Mouse (Mus musculus) limb, embryonic 11.5 days (tissue): ENCODE results near the gene Cdc6. TPM values are rescaled to one million over a fixed set of nuclear protein-coding genes. Genes with fewer than 3 reads are reported as not detected.
"Not testable (repeated sequence)": the region's sequence is repeated elsewhere in the genome, so short reads cannot be mapped to it uniquely, and the experiment has no call there.

Source experiments
- ATAC-seq: fragments of 200-750 bp; cut with Nextera tagmentation; 2 replicates; pipeline ENCODE4 v1.8.0; 2017; ENCODE audit warnings: low read depth; ENCODE audit not compliant: insufficient number of reproducible peaks, low FRiP score, low TSS enrichment
- DNase-seq: peaks from one replicate; pipeline ENCODE4 v3.0.0-alpha.2; 2015; ENCODE audit warnings: low spot score
- H3K27ac ChIP-seq: fragments of 300-500 bp; sonication (generic); replicated peaks from 2 replicates; pipeline ENCODE4 v1.5.1; 2014; ENCODE audit warnings: low read depth, mild to moderate bottlenecking, low read length
- H3K27me3 ChIP-seq: fragments of 300-500 bp; sonication (generic); 2 replicates; pipeline ENCODE4 v1.6.1; 2014; ENCODE audit warnings: mild to moderate bottlenecking, low read length, mixed read lengths; ENCODE audit not compliant: control insufficient read depth, insufficient read depth
- H3K36me3 ChIP-seq: fragments of 300-500 bp; sonication (generic); 2 replicates; pipeline ENCODE4 v1.6.1; 2014; ENCODE audit warnings: mild to moderate bottlenecking, low read length, moderate library complexity, mixed read lengths; ENCODE audit not compliant: control insufficient read depth, insufficient read depth
- H3K4me1 ChIP-seq: fragments of 300-500 bp; sonication (generic); 2 replicates; pipeline ENCODE4 v1.6.1; 2014; ENCODE audit warnings: low read length, mixed read lengths; ENCODE audit not compliant: control insufficient read depth, insufficient read depth
- H3K4me2 ChIP-seq: fragments of 300-500 bp; sonication (generic); 2 replicates; pipeline ENCODE4 v1.6.1; 2014; ENCODE audit warnings: low read depth, mild to moderate bottlenecking, moderate library complexity; ENCODE audit not compliant: severe bottlenecking
- H3K4me3 ChIP-seq: fragments of 300-500 bp; sonication (generic); 2 replicates; pipeline ENCODE4 v1.5.1; 2014; ENCODE audit warnings: low read depth, low read length
- H3K9ac ChIP-seq: fragments of 300-500 bp; sonication (generic); 2 replicates; pipeline ENCODE4 v1.6.1; 2014; ENCODE audit warnings: mild to moderate bottlenecking, low read length
- H3K9me3 ChIP-seq: fragments of 300-500 bp; sonication (generic); 2 replicates; pipeline ENCODE4 v1.6.1; 2016; ENCODE audit warnings: low read length; ENCODE audit not compliant: control insufficient read depth
- WGBS: fragments of 180-500 bp; shearing (Covaris S2); extraction: QIAGEN DNeasy Blood & Tissue Kit; methylation state at CpG from one replicate; pipeline ENCODE4 v1.1.7; 2014; 5-methylcytosine and 5-hydroxymethylcytosine counted together
- polyA plus RNA-seq: library from polyadenylated mRNA; unstranded; fragments of >200 nt; fragmentation: Nextera tagmentation; extraction: Ambion mirVana; gene quantifications from 2 replicates; pipeline ENCODE4 v1.2.1, GENCODE M21; 2014

The Cdc6 gene
- polyA plus RNA-seq, 1 experiment from 2014 or later: 58.7 TPM

DNA sequence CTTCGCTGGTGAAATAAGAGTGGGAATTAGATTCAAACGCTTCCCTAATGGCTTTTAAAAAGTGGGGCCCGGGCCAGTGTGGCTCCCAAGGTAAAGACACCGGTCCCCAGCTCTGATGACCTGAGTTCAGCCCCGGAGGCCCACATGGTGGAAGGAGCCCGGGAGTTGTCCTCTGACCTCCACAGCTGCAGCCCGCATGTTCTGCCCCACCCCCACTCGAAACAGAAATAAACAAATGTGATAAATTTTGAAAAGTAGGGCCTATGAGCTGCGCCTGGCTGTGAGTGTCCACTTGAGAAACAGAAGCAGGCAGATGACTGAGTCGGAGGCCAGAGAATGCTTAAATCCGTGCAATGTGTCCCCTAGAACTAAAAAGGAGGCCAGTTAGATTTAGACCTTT is 6.6 kb downstream of the Cdc6 start:
- Histone ChIP-seq H3K4me2 (no peak overlapping the region), H3K9ac (no peak overlapping the region), H3K4me1 (no peaks in the 10 kb centered on the region), H3K4me3 (no peak overlapping the region), H3K27ac (0 out of 2 replicates have a peak overlapping the region, but pooled peaks have one; percentile 14), H3K9me3 (no peaks in the 10 kb centered on the region), H3K27me3 (no peaks in the 10 kb centered on the region), H3K36me3 (peaks cover 36% of the 10 kb centered on the region)
- WGBS: 70% methylated on average over 11 of the region's 11 CpGs
- ATAC-seq (no peak), DNase-seq (no peak)

DNA sequence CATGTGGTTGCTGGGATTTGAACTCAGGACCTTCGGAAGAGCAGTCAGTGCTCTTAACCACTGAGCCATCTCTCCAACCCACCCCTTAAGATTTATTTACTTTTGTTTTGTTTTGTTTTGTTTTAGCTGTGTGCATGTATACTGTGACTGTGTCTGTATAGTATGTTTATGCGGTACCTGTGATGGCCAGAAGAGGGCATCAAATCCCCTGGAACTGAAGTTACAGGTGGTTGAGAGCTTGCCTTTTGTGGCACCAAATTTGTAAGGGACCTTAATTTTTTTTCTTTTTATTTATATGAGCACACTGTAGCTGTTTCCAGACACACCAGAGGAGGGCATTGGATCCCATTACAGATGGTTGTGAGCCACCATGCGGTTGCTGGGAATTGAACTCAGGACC is 8.8 kb downstream of the Cdc6 start:
- 96% methylated on average over 3 of the region's 3 CpGs for WGBS
- not testable (repeated sequence) for H3K4me3 ChIP-seq

GRCm38 (mm10) chr11:98917428-98918005 is 9.9 kb downstream of the Cdc6 start:
- H3K36me3 ChIP-seq: peaks cover 31% of the 10 kb centered on the region
- H3K4me3 ChIP-seq: no peak overlapping the region
- H3K4me1 ChIP-seq: peaks cover 5% of the 10 kb centered on the region
- H3K27ac ChIP-seq: peak overlapping the region; percentile 56
- H3K27me3 ChIP-seq: no peaks in the 10 kb centered on the region
- H3K9ac ChIP-seq: no peak overlapping the region
- no peaks in the 10 kb centered on the region for H3K9me3 ChIP-seq
- no peak for ATAC-seq
- no peak for DNase-seq
- WGBS: 67% methylated on average over 13 of the region's 13 CpGs
- H3K4me2 ChIP-seq: no peak overlapping the region

More for the DNA sequence above, 8.8 kb downstream of the Cdc6 start:
- not testable (repeated sequence) for DNase-seq, H3K27me3 ChIP-seq, ATAC-seq, H3K27ac ChIP-seq, H3K9ac ChIP-seq, H3K4me1 ChIP-seq, H3K9me3 ChIP-seq, H3K4me2 ChIP-seq
- H3K36me3 ChIP-seq: peaks cover 35% of the 10 kb centered on the region

- H3K4me1 ChIP-seq: peaks cover 9% of the 10 kb centered on the region
- H3K27ac ChIP-seq: peak overlapping the region; percentile 56
- ATAC-seq (no peak), DNase-seq (no peak)
- H3K4me3 ChIP-seq: no peak overlapping the region
- no peak overlapping the region for H3K9ac ChIP-seq
- no peaks in the 10 kb centered on the region for H3K27me3 ChIP-seq
- WGBS: 75% methylated on average over 9 of the region's 9 CpGs
- H3K9me3 ChIP-seq: no peaks in the 10 kb centered on the region
- H3K36me3 ChIP-seq: peaks cover 28% of the 10 kb centered on the region
- H3K4me2 ChIP-seq: no peak overlapping the region
Measured at GRCm38 (mm10) chr11:98918231-98918630, 10.6 kb downstream of the Cdc6 start.

- Histone ChIP-seq H3K9me3 (no peaks in the 10 kb centered on the region), H3K4me1 (peaks cover 17% of the 10 kb centered on the region), H3K4me3 (no peak overlapping the region), H3K9ac (no peak overlapping the region), H3K36me3 (peaks cover 23% of the 10 kb centered on the region), H3K27ac (no peak overlapping the region), H3K4me2 (no peak overlapping the region), H3K27me3 (no peaks in the 10 kb centered on the region)
- ATAC-seq: no peak
- no peak for DNase-seq
- 90% methylated on average over 11 of the region's 11 CpGs for WGBS
Measured at GRCm38 (mm10) chr11:98919009-98919408, 11.4 kb downstream of the Cdc6 start.

GRCm38 (mm10) chr11:98921813-98922212 is 14.2 kb downstream of the Cdc6 start:
- peaks cover 40% of the 10 kb centered on the region for H3K4me1 ChIP-seq
- not testable (repeated sequence) for H3K4me2 ChIP-seq, H3K9me3 ChIP-seq, H3K9ac ChIP-seq, H3K27me3 ChIP-seq, H3K4me3 ChIP-seq, H3K36me3 ChIP-seq, ATAC-seq, H3K27ac ChIP-seq
- 43% methylated on average over 15 of the region's 15 CpGs for WGBS
- DNase-seq: peak; percentile 84

DNA sequence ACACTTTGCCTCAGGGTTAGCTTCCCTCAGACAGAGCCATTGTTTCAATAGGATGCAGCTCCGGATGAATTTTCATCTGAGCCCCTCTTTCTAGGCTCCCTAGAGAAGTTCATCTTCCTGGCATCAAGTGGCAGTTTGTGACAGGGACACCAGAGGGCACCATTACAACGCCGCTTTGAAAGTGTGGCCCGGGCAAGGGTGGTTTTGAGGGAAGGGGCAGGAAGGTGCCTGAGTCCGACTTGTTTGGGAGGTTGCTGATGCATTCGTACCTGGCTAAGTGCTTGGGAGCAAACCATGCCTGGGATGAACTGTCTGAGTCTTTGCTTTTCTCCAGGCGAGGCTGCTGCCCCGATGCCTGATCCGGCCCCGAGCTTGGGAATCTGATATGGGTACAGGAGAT is 14.7 kb downstream of the Cdc6 start:
- H3K9ac ChIP-seq, ATAC-seq, H3K9me3 ChIP-seq, H3K27me3 ChIP-seq, H3K36me3 ChIP-seq, H3K4me3 ChIP-seq: not testable (repeated sequence)
- peak; percentile 86 for DNase-seq
- 27% methylated on average over 10 of the region's 10 CpGs for WGBS
- peak overlapping the region; percentile 20; the same call in 1 of the 2 replicates for H3K4me2 ChIP-seq
- peaks cover 42% of the 10 kb centered on the region for H3K4me1 ChIP-seq
- H3K27ac ChIP-seq: peak overlapping the region; percentile 77

DNA sequence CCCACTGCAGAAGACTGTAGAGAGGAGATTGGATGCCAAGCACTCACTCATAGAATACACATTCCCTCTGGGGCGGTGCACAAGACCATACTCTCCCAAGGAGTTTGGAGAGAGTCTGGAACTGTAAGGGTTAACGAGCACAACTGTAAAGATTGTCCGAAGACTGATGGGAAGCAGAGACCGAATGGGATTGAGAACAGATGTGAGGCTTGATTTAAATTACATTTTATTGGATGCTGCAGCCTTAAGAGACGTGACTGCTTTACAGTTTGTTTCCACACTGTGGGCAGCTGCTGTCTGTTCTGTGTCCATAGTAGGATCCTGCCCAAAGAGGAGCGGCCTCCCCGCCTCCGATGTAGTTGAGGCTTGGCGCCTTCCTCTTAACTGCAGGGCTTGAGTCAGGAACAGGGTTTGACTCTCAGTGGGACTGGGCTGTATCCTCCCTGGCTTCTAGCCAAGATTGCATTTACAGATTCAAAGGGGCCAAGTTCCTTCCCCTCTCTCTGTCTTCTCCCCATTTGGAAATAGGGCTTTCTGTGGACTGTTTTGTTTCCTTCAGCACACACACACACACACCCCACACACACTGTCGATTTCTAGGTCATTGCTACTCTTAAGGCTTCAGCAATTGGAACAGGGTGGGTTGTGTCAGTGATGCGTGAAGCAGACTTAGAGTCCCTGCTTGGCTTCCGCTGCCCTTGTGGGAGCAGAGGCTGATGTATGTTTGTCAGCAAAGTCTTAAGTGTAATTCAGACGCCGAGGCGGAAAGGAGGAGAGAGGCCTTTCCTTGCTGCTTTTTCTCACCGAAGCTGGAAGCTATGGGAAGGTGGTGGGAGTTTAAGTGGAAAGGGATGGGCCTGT is 15.5 kb downstream of the Cdc6 start:
- peak overlapping the region; percentile 77 for H3K27ac ChIP-seq
- H3K36me3 ChIP-seq, H3K9me3 ChIP-seq, H3K27me3 ChIP-seq, H3K9ac ChIP-seq, H3K4me3 ChIP-seq: not testable (repeated sequence)
- peak; percentile 59 for ATAC-seq
- peak overlapping the region; percentile 15; the same call in 1 of the 2 replicates for H3K4me2 ChIP-seq
- peaks cover 48% of the 10 kb centered on the region for H3K4me1 ChIP-seq
- peak; percentile 72 for DNase-seq
- 19% methylated on average over 16 of the region's 16 CpGs for WGBS
